Mouse (Mus musculus): ENCODE data around the gene Litaf.

- no peak for TF ChIP-seq CTCF (IDR thresholded peaks at IDR 0.05; ENCODE audit: low read depth)
- no peak for TF ChIP-seq EP300 (optimal IDR thresholded peaks at IDR 0.05)
These were observed 113.1 kb downstream of the Litaf start for GRCm38 (mm10) chr16:10952881-10953280.

Data from stomach, postnatal 0 days (tissue).